Comparison of ENCODE assay signal across 9 mouse cellular contexts in genomic region chr6:31412487-31412886, GRCm38 (mm10). TPM values are rescaled to one million over a fixed set of nuclear protein-coding genes. Genes with fewer than 3 reads are reported as not detected.
A peak's percentile ranks its signal among the peaks of the same experiment; 100 is the strongest.
DNase-seq lines count a peak whose midpoint lies in the region; ATAC-seq and TF ChIP-seq lines count a peak whose summit lies in the region.
"Had no signal": no experiment of that assay in that cellular context is flagged by ENCODE, and none has a peak within 500 bp of the region (broad histone marks: within the 10 kb centered on the region; RNA-seq: fewer than 3 reads in every experiment).

No protein-coding gene starts in this region.

- H3K4me1 ChIP-seq in embryonic facial prominence, embryonic 14.5 days (ENCODE audit: control insufficient read depth, insufficient read depth, low read length), result no peaks in the 10 kb centered on the region
- 0 out of 2 replicates have a peak, but pooled peaks cover 10% of the 10 kb centered on the region for H3K4me1 ChIP-seq in embryonic facial prominence, embryonic 10.5 days
- H3K4me1 ChIP-seq in cortical plate, adult 2 months (ENCODE audit: control insufficient read depth, insufficient read depth, low read length), result peaks cover 6% of the 10 kb centered on the region
- H3K4me1 ChIP-seq in liver, embryonic 12.5 days, result peaks cover 59% of the 10 kb centered on the region
- H3K4me1 ChIP-seq: embryonic facial prominence, embryonic 12.5 days had no signal

- DNase-seq in embryonic facial prominence, embryonic 14.5 days (ENCODE audit: low spot score), result peak; percentile 60
- DNase-seq in embryonic facial prominence, embryonic 10.5 days (ENCODE audit: low spot score), result no peak
- peak; percentile 22 for DNase-seq in 3134 (ENCODE audit: extremely low read depth, insufficient read length, low spot score)
- DNase-seq in urinary bladder, adult 2 months (ENCODE audit: low spot score), result no peak
- no peak for DNase-seq in left cerebral cortex, postnatal 14 days (ENCODE audit: low spot score in 2 of 2)
- DNase-seq in right cerebral cortex, postnatal 25 days, result no peak

- no peak for ATAC-seq in embryonic facial prominence, embryonic 14.5 days (ENCODE audit: low read depth)
- ATAC-seq in liver, embryonic 12.5 days, result peak; percentile 62; the same call in 1 of the 2 replicates

- H3K9ac ChIP-seq in embryonic facial prominence, embryonic 14.5 days (ENCODE audit: low read depth, low read length), result no peak overlapping the region
- H3K9ac ChIP-seq in liver, embryonic 12.5 days, result no peak overlapping the region
- H3K9ac ChIP-seq: embryonic facial prominence, embryonic 12.5 days had no signal

- no peak overlapping the region for H3K4me3 ChIP-seq in embryonic facial prominence, embryonic 14.5 days (ENCODE audit: low read depth, low read length)
- H3K4me3 ChIP-seq in embryonic facial prominence, embryonic 10.5 days, result no peak overlapping the region
- H3K4me3 ChIP-seq in cortical plate, adult 2 months (ENCODE audit: insufficient read depth, low read length), result no peak overlapping the region
- H3K4me3 ChIP-seq in liver, embryonic 12.5 days, result no peak overlapping the region
- H3K4me3 ChIP-seq: embryonic facial prominence, embryonic 12.5 days had no signal

- no peak overlapping the region for H3K4me2 ChIP-seq in embryonic facial prominence, embryonic 14.5 days (ENCODE audit: low read depth, low read length)
- no peak overlapping the region for H3K4me2 ChIP-seq in liver, embryonic 12.5 days
- H3K4me2 ChIP-seq: embryonic facial prominence, embryonic 12.5 days had no signal

- no peak for TF ChIP-seq POLR2A in cortical plate, adult 2 months (IDR thresholded peaks at IDR 0.05; ENCODE audit: extremely low read depth, insufficient read depth, low read length)

- no peaks in the 10 kb centered on the region for H3K36me3 ChIP-seq in embryonic facial prominence, embryonic 14.5 days (ENCODE audit: control insufficient read depth, insufficient read depth, low read length)
- no peaks in the 10 kb centered on the region for H3K36me3 ChIP-seq in embryonic facial prominence, embryonic 10.5 days (replicated peaks)
- H3K36me3 ChIP-seq in liver, embryonic 12.5 days, result no peaks in the 10 kb centered on the region
- H3K36me3 ChIP-seq: embryonic facial prominence, embryonic 12.5 days had no signal

- TF ChIP-seq CTCF in cortical plate, adult 2 months (IDR thresholded peaks at IDR 0.05; ENCODE audit: extremely low read depth, insufficient read depth, low read length), result peak; percentile 11; the same call in 1 of the 2 replicates

- no peak overlapping the region for H3K27ac ChIP-seq in embryonic facial prominence, embryonic 14.5 days (replicated peaks; ENCODE audit: low read depth, low read length)
- no peak overlapping the region for H3K27ac ChIP-seq in embryonic facial prominence, embryonic 10.5 days (replicated peaks)
- H3K27ac ChIP-seq in cortical plate, adult 2 months (ENCODE audit: insufficient read depth, low read length), result no peak overlapping the region
- H3K27ac ChIP-seq in liver, embryonic 12.5 days, result no peak overlapping the region
- H3K27ac ChIP-seq: embryonic facial prominence, embryonic 12.5 days had no signal

- H3K9me3 ChIP-seq in embryonic facial prominence, embryonic 14.5 days (ENCODE audit: control insufficient read depth, low read length), result no peaks in the 10 kb centered on the region
- H3K9me3 ChIP-seq in embryonic facial prominence, embryonic 10.5 days, result no peaks in the 10 kb centered on the region
- H3K9me3 ChIP-seq in liver, embryonic 12.5 days (replicated peaks), result no peaks in the 10 kb centered on the region
- H3K9me3 ChIP-seq: embryonic facial prominence, embryonic 12.5 days had no signal

- no peaks in the 10 kb centered on the region for H3K27me3 ChIP-seq in embryonic facial prominence, embryonic 14.5 days (replicated peaks; ENCODE audit: control insufficient read depth, insufficient read depth, low read length)
- H3K27me3 ChIP-seq in embryonic facial prominence, embryonic 10.5 days (replicated peaks; ENCODE audit: low read depth, poor library complexity, severe bottlenecking), result no peaks in the 10 kb centered on the region
- H3K27me3 ChIP-seq in liver, embryonic 12.5 days (replicated peaks), result no peaks in the 10 kb centered on the region
- H3K27me3 ChIP-seq: embryonic facial prominence, embryonic 12.5 days had no signal

- intact Hi-C loops in left cerebral cortex, postnatal 14 days (cut with DNase I), result no loop called here

RNA-seq across cellular contexts. Expression of gene Mkln1, which starts 14.0 kb away (rescaled TPM):
- polyA plus RNA-seq in embryonic facial prominence, embryonic 14.5 days (2014; fragmentation: Nextera tagmentation; extraction: Ambion mirVana), result 155 and 165 TPM in 2 replicates
- polyA plus RNA-seq in embryonic facial prominence, embryonic 10.5 days (2016; fragmentation: Nextera tagmentation; extraction: Ambion mirVana), result 210 and 227 TPM in 2 replicates
- polyA plus RNA-seq in cortical plate, adult 2 months (2012; rRNA removed), result 48.2 and 49.8 TPM in 2 replicates
- polyA plus RNA-seq in liver, embryonic 12.5 days (2016; fragmentation: Nextera tagmentation; extraction: Ambion mirVana), result 175 and 177 TPM in 2 replicates
- polyA plus RNA-seq in urinary bladder, adult 2 months (2012; rRNA removed), result 84.9 and 100.0 TPM in 2 replicates
- total RNA-seq in left cerebral cortex, postnatal 14 days (2021), result 100 to 1,000 TPM; 126 to 136 TPM

Comparison
In these comparisons a context has a peak if more than half of its experiments do, and no peak if none do; other contexts are left out.
1. DNase-seq: peak in embryonic facial prominence, embryonic 14.5 days (single experiment) and 3134 (single experiment); none in embryonic facial prominence, embryonic 10.5 days (single experiment), urinary bladder, adult 2 months (single experiment), left cerebral cortex, postnatal 14 days (0 of 2) and right cerebral cortex, postnatal 25 days (single experiment).